Mouse (Mus musculus) CH12.LX (cell line): ENCODE measurements around the gene Tsc22d4. TPM values are rescaled to one million over a fixed set of nuclear protein-coding genes. Genes with fewer than 3 reads are reported as not detected.

Experiments used
- DNase-seq: peaks from one replicate; pipeline ENCODE4 v3.0.0-alpha.2; 2013; ENCODE audit errors: extremely low read depth
- H3K27ac ChIP-seq: 2 replicates; pipeline ENCODE4 v1.5.1; 2012; ENCODE audit warnings: low read depth, mild to moderate bottlenecking, control low read depth, moderate library complexity; ENCODE audit not compliant: insufficient read depth
- H3K27me3 ChIP-seq: replicated peaks from 2 replicates; pipeline ENCODE3; 2012; ENCODE audit warnings: inconsistent platforms
- H3K36me3 ChIP-seq, 2 experiments: replicated peaks in 1 of 2; 2 replicates each; pipeline versions ENCODE3 to v1.6.1; 2012; ENCODE audit warnings: inconsistent platforms in 1 of 2, low read length in 1 of 2, mild to moderate bottlenecking in 1 of 2, mixed read lengths in 1 of 2, moderate library complexity in 1 of 2; ENCODE audit not compliant: control insufficient read depth in 1 of 2, insufficient read depth in 1 of 2
- H3K4me1 ChIP-seq, 2 experiments: 2 replicates each; pipeline ENCODE4 v1.6.1; 2012; ENCODE audit warnings: inconsistent platforms in 1 of 2, moderate library complexity in 1 of 2; ENCODE audit not compliant: insufficient read depth in 2 of 2, control insufficient read depth in 1 of 2
- H3K4me2 ChIP-seq: 2 replicates; pipeline ENCODE4 v1.6.1; 2012; ENCODE audit warnings: low read depth, mild to moderate bottlenecking, control low read depth; ENCODE audit not compliant: poor library complexity, insufficient read depth, severe bottlenecking
- H3K4me3 ChIP-seq, 3 experiments: fragments of 150-350 bp in 1 of 3; sonication (generic) in 1 of 3; replicated peaks in 1 of 3; 2 replicates each; pipeline versions ENCODE3 to v1.5.1; 2011 to 2012; ENCODE audit warnings: low read depth in 2 of 3, low read length in 2 of 3, mild to moderate bottlenecking in 2 of 3, moderate library complexity in 2 of 3, control low read depth in 1 of 3, improper control_type of control experiment in 1 of 3, inconsistent platforms in 1 of 3, mixed read lengths in 1 of 3; ENCODE audit not compliant: poor library complexity in 1 of 3
- H3K79me2 ChIP-seq: replicated peaks from 2 replicates; pipeline ENCODE4 v1.6.1; 2012; ENCODE audit warnings: mild to moderate bottlenecking, moderate library complexity; ENCODE audit not compliant: control insufficient read depth, poor library complexity, insufficient read depth, severe bottlenecking; ENCODE audit errors: extremely low read depth
- H3K9ac ChIP-seq: 2 replicates; pipeline ENCODE4 v1.6.1; 2012; ENCODE audit warnings: low read depth, mild to moderate bottlenecking, control low read depth, moderate library complexity; ENCODE audit not compliant: insufficient read depth
- H3K9me3 ChIP-seq: replicated peaks from 2 replicates; pipeline ENCODE3; 2012; ENCODE audit warnings: low read length, inconsistent platforms, mixed read lengths
- CHD1 ChIP-seq: IDR thresholded peaks from 2 replicates; pipeline ENCODE4 v1.6.1; 2012; ENCODE audit warnings: low read depth, low read length, improper control_type of control experiment, inconsistent platforms
- CTCF ChIP-seq, 2 experiments: IDR thresholded peaks in 1 of 2; conservative IDR thresholded peaks in 1 of 2; 2 replicates each; pipeline ENCODE4 v1.5.1; 2011 to 2012; ENCODE audit warnings: low read depth in 2 of 2, low read length in 2 of 2, improper control_type of control experiment in 1 of 2, inconsistent platforms in 1 of 2, mild to moderate bottlenecking in 1 of 2, moderate library complexity in 1 of 2
- ELF1 ChIP-seq: IDR thresholded peaks from 2 replicates; pipeline ENCODE4 v1.6.1; 2014; ENCODE audit warnings: low read depth, mild to moderate bottlenecking, inconsistent platforms, low read length, improper control_type of control experiment
- ETS1 ChIP-seq: conservative IDR thresholded peaks from 2 replicates; pipeline ENCODE4 v1.6.1; 2012; ENCODE audit warnings: low read depth, mild to moderate bottlenecking, inconsistent platforms, low read length, improper control_type of control experiment, moderate library complexity
- IRF4 ChIP-seq: IDR thresholded peaks from 2 replicates; pipeline ENCODE4 v1.6.1; 2014; ENCODE audit warnings: low read depth, mild to moderate bottlenecking, inconsistent platforms, low read length, improper control_type of control experiment
- MEF2A ChIP-seq: IDR thresholded peaks from 2 replicates; pipeline ENCODE4 v1.6.1; 2014; ENCODE audit warnings: low read depth, mild to moderate bottlenecking, inconsistent platforms, low read length, improper control_type of control experiment, borderline replicate concordance
- NRF1 ChIP-seq: IDR thresholded peaks from 2 replicates; pipeline ENCODE4 v1.6.1; 2014; ENCODE audit warnings: low read depth, mild to moderate bottlenecking, inconsistent platforms, low read length, improper control_type of control experiment, moderate library complexity
- PAX5 ChIP-seq: IDR thresholded peaks from 2 replicates; pipeline ENCODE4 v1.6.1; 2012; ENCODE audit warnings: low read length, inconsistent platforms, mixed read lengths
- RAD21 ChIP-seq: IDR thresholded peaks from 2 replicates; pipeline ENCODE4 v1.6.1; 2011; ENCODE audit warnings: low read depth, mild to moderate bottlenecking, low read length, improper control_type of control experiment, moderate library complexity
- UBTF ChIP-seq: IDR thresholded peaks from 2 replicates; pipeline ENCODE4 v1.6.1; 2012; ENCODE audit warnings: low read depth, mild to moderate bottlenecking, inconsistent platforms, low read length, improper control_type of control experiment, moderate library complexity
- USF1 ChIP-seq: IDR thresholded peaks from 2 replicates; pipeline ENCODE4 v1.6.1; 2014; ENCODE audit warnings: low read depth, mild to moderate bottlenecking, inconsistent platforms, low read length, improper control_type of control experiment
- USF2 ChIP-seq: conservative IDR thresholded peaks from 2 replicates; pipeline ENCODE4 v1.6.1; 2011; ENCODE audit warnings: low read depth, low read length, improper control_type of control experiment
- ZNF384 ChIP-seq: IDR thresholded peaks from 2 replicates; pipeline ENCODE4 v1.6.1; 2012; ENCODE audit warnings: low read depth, low read length, improper control_type of control experiment, inconsistent platforms
- dilution Hi-C: fragments of 300-500 bp; cut with MboI; formaldehyde crosslinking; loops from 2 replicates; pipeline ENCODE4 v1.14.3; 2020; ENCODE audit warnings: low sequenced_read_pairs; ENCODE audit not compliant: extremely low pct_unique_long_range_greater_than_20kb, extremely low pct_ligation_motif_present
- in situ Hi-C: fragments of 300-500 bp; cut with MboI; formaldehyde crosslinking; loops from 3 replicates; pipeline ENCODE4 v1.14.3; 2019; ENCODE audit warnings: low sequenced_read_pairs, low pct_ligation_motif_present, low pct_unique_long_range_greater_than_20kb, mixed read lengths
- polyA plus RNA-seq: library from polyadenylated mRNA; unstranded; fragments of >175 nt; gene quantifications from 2 replicates; pipeline ENCODE4 v1.2.1, GENCODE M21; 2012; ENCODE audit warnings: low read depth; ENCODE audit not compliant: insufficient read length
- total RNA-seq, 2 experiments: library from RNA; depleted of rRNA; stranded (reverse); fragments of 300-350 nt in 1 of 2; fragments of >200 nt in 1 of 2; gene quantifications; 2 replicates each; pipeline ENCODE4 v1.2.3; 2012 to 2014

Gene Tsc22d4
- total and polyA plus RNA-seq, 3 experiments: 28.2 to 103 (median 39.9) TPM

- Histone ChIP-seq H3K36me3 (peaks cover 35 to 55% of the 10 kb centered on the region in 2 experiments), H3K27me3 (no peaks in the 10 kb centered on the region), H3K9me3 (peaks cover under 1% of the 10 kb centered on the region), H3K79me2 (peaks cover 39% of the 10 kb centered on the region), H3K4me3 (no peak overlapping the region), H3K27ac (no peak overlapping the region), H3K4me2 (0 out of 2 replicates have a peak overlapping the region, but pooled peaks have one; percentile 61), H3K9ac (no peak overlapping the region), H3K4me1 (peaks cover 19 to 59% of the 10 kb centered on the region in 2 experiments)
- no peak for TF ChIP-seq RAD21
- no peak for TF ChIP-seq NRF1
- TF ChIP-seq ELF1: no peak
- no peak for TF ChIP-seq USF1
- DNase-seq: no peak
- in situ Hi-C loops: no loop called here
- dilution Hi-C loops: no loop called here
Observed at GRCm38 (mm10) chr5:137782776-137783522, 37.4 kb downstream of the Tsc22d4 start.

- Histone ChIP-seq H3K4me3 (peak overlapping the region in 2 of 3 experiments; percentile 67 to 76), H3K27ac (no peak overlapping the region), H3K4me1 (peaks cover 19 to 59% of the 10 kb centered on the region in 2 experiments), H3K4me2 (peak overlapping the region; percentile 61), H3K79me2 (peaks cover 39% of the 10 kb centered on the region), H3K9ac (peak overlapping the region; percentile 99; the same call in 1 of the 2 replicates), H3K9me3 (peaks cover 2% of the 10 kb centered on the region), H3K36me3 (peaks cover 35 to 55% of the 10 kb centered on the region in 2 experiments), H3K27me3 (no peaks in the 10 kb centered on the region)
- DNase-seq: no peak
- in situ Hi-C loops (no loop called here), dilution Hi-C loops (no loop called here)
- TF ChIP-seq UBTF (no peak), CTCF (conservative IDR thresholded peaks at IDR 0.05 in 1 of 2, IDR thresholded peaks at IDR 0.05 in 1 of 2; ENCODE audit: low read depth in 2 of 2, low read length in 2 of 2) (no peak), ZNF384 (no peak), IRF4 (no peak), PAX5 (no peak), USF2 (no peak), MEF2A (no peak), ETS1 (no peak), CHD1 (no peak)
Observed at GRCm38 (mm10) chr5:137783901-137784540, 38.5 kb downstream of the Tsc22d4 start.
